Mouse (Mus musculus) heart, embryonic 12.5 days (tissue): Measurements from ENCODE around the gene Foxp4. TPM values are rescaled to one million over a fixed set of nuclear protein-coding genes. Genes with fewer than 3 reads are reported as not detected.

Experiments used
- ATAC-seq: fragments of 200-750 bp; cut with Nextera tagmentation; 2 replicates; pipeline ENCODE4 v1.8.0; 2017; ENCODE audit warnings: moderate TSS enrichment, moderate library complexity; ENCODE audit not compliant: insufficient number of reproducible peaks, low FRiP score
- H3K27ac ChIP-seq: fragments of 300-500 bp; sonication (generic); 2 replicates; pipeline ENCODE4 v1.5.1; 2016; ENCODE audit warnings: mild to moderate bottlenecking, moderate library complexity; ENCODE audit not compliant: poor library complexity, severe bottlenecking
- H3K27me3 ChIP-seq: fragments of 300-500 bp; sonication (generic); replicated peaks from 2 replicates; pipeline ENCODE4 v1.6.1; 2016; ENCODE audit warnings: mild to moderate bottlenecking, moderate library complexity
- H3K36me3 ChIP-seq: fragments of 300-500 bp; sonication (generic); 2 replicates; pipeline ENCODE4 v1.6.1; 2016; ENCODE audit warnings: mild to moderate bottlenecking, moderate library complexity
- H3K4me1 ChIP-seq: fragments of 300-500 bp; sonication (generic); replicated peaks from 2 replicates; pipeline ENCODE4 v1.6.1; 2016; ENCODE audit warnings: mild to moderate bottlenecking
- H3K4me2 ChIP-seq: fragments of 300-500 bp; sonication (generic); 2 replicates; pipeline ENCODE4 v1.6.1; 2016; ENCODE audit warnings: mild to moderate bottlenecking, moderate library complexity
- H3K4me3 ChIP-seq: fragments of 300-500 bp; sonication (generic); 2 replicates; pipeline ENCODE4 v1.5.1; 2016; ENCODE audit warnings: mild to moderate bottlenecking
- H3K9ac ChIP-seq: fragments of 300-500 bp; sonication (generic); 2 replicates; pipeline ENCODE4 v1.6.1; 2016; ENCODE audit warnings: mild to moderate bottlenecking, moderate library complexity
- H3K9me3 ChIP-seq: fragments of 300-500 bp; sonication (generic); replicated peaks from 2 replicates; pipeline ENCODE4 v1.6.1; 2016; ENCODE audit warnings: mild to moderate bottlenecking, moderate library complexity
- WGBS: fragments of 180-500 bp; shearing (Covaris S2); methylation state at CpG from one replicate; pipeline ENCODE4 v1.1.7; 2016; 5-methylcytosine and 5-hydroxymethylcytosine counted together
- polyA plus RNA-seq: library from polyadenylated mRNA; unstranded; fragments of >200 nt; fragmentation: Nextera tagmentation; extraction: Ambion mirVana; gene quantifications from 2 replicates; pipeline ENCODE4 v1.2.1, GENCODE M21; 2016

Foxp4 gene
- polyA plus RNA-seq, 1 experiment from 2014 or later, result 20.7 TPM

DNA sequence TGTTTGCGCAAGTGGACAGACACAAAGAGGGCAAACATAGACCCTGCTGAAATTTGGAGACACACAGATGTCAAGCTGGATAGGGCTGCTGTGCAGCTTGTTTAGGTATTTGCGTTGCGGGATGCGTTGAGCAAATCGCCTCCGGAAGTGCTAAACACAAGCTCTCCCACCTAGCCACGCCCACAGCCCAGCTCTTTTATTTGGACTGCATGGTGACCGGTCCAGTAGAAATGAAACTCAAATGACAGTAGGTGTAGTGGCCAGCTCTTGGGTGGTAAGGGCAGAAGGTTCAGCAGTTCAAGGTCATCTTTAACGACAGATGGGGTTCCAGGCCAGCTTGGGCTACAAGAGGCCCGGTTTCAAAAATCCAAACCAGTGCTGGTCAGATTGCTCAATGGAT is 1.5 kb upstream of the Foxp4 start:
- Histone ChIP-seq H3K36me3 (no peaks in the 10 kb centered on the region), H3K4me3 (no peak overlapping the region), H3K27me3 (no peaks in the 10 kb centered on the region), H3K4me1 (peaks cover 34% of the 10 kb centered on the region), H3K9ac (no peak overlapping the region), H3K9me3 (peaks cover 3% of the 10 kb centered on the region; the same call in 1 of the 2 replicates), H3K27ac (no peak overlapping the region), H3K4me2 (peak overlapping the region; percentile 99)
- ATAC-seq, result no peak
- 38% methylated on average over 10 of the region's 10 CpGs for WGBS

DNA sequence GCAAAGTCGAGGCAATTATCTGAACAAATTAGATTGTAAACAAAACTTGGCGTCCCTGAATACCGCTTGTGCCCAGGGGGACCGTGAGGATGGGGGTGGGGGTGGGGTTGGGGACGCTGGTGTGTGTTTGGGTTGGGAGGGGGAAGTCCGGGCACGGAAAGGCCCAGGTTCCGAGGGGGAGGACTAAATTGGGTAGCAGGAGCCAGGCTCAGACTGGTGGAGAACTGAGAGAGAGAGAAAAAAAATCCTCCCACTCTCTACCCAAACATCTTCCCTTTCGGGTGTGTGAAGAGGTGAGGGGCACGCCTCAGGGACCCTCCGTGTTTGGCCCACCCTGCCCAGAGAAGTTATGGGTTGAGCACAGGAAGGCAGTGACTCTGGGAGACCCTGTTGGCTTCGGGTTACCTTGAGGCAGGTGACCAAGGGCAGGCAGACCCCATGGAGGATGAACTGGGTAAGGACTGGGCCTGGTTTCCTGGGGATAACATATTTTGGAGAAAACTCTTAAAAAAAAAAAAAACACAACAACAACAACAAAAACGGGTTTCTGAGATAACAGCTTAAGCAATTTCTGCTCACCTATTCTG is 988 bp upstream of the Foxp4 start:
- Histone ChIP-seq H3K27ac (peak overlapping the region; percentile 97), H3K4me1 (peaks cover 39% of the 10 kb centered on the region), H3K4me2 (peak overlapping the region; percentile 99), H3K4me3 (peak overlapping the region; percentile 79), H3K9ac (peak overlapping the region; percentile 96), H3K9me3 (peaks cover 3% of the 10 kb centered on the region; the same call in 1 of the 2 replicates), H3K36me3 (no peaks in the 10 kb centered on the region), H3K27me3 (no peaks in the 10 kb centered on the region)
- peak; percentile 6; the same call in 1 of the 2 replicates for ATAC-seq
- 3% methylated on average over 13 of the region's 13 CpGs for WGBS

DNA sequence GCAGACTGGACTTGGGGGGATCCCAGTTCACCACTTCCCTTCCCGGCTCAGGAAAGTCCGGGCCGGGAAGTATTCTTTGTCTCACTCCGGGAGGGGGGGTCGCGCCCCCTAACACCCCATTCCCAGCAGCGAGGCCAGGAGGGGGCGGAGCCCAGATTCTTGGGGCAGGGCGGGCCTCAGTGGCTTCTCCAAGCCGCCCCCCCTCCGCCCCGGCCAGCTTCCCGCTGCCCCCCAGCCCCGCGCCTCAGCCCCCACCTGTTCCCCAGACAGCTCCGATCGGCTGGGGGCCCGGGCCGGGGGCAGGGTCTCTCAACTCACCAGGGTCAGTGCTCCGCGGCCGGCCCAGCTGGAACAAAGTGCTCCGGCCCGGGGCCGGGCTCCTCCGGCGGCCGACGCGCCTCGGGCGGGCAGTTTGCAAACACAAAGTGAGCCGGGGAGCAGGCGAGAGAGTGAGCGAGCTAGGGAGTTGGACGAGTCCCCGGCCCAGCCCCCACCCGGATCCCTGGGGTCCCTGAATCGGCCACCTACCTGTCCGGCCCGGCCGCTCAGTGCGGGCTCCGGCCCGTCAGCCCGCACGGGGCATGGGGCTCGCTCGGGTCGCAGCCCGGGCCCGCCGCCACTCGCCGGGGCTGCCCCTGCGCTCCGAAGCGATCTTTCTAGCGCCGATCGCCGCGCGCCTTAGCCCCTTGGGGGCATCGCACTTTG is 615 bp downstream of the Foxp4 start:
- Histone ChIP-seq H3K4me1 (peaks cover 42% of the 10 kb centered on the region), H3K4me3 (peak overlapping the region; percentile 79), H3K27me3 (no peaks in the 10 kb centered on the region), H3K36me3 (peaks cover 4% of the 10 kb centered on the region; the same call in 1 of the 2 replicates), H3K9me3 (no peaks in the 10 kb centered on the region), H3K4me2 (peak overlapping the region; percentile 99), H3K9ac (peak overlapping the region; percentile 96), H3K27ac (peak overlapping the region; percentile 97)
- ATAC-seq, result peak; percentile 57
- under 1% methylated on average over 64 of the region's 65 CpGs for WGBS

DNA sequence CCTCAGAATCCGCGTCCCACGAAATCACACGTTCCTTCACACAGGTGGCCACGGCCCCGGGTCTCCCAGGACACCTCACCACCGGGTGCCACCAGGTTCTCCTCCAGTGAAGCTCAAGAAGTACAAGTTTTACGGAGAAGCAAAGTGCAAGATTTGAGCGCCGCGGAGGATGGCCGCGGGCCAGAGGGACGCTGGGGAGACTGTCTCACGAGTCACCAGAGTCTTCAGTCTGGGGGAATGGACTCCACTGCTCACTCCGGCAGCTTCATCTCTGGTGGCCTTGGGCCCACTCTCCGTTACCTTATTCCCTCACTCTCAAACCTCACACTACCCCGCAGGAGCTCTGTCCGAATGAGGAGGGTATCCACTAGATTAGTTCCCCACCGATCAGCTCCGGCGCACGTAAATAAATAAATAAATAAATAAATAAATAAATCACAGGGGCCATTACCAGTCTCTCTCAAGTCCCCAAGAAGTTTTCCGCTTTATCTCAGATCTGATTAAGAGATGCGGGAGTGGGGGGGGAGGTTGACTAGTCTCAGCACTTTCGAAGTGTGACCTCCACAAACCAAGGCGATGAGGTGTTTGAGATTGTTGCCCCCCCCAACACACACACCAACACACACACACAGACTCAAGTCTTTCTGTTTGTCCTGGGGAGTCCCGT is 1.3 kb downstream of the Foxp4 start:
- no peak for ATAC-seq
- Histone ChIP-seq H3K9me3 (no peaks in the 10 kb centered on the region), H3K4me1 (peaks cover 44% of the 10 kb centered on the region), H3K36me3 (peaks cover 4% of the 10 kb centered on the region; the same call in 1 of the 2 replicates), H3K27me3 (no peaks in the 10 kb centered on the region), H3K4me2 (peak overlapping the region; percentile 99), H3K27ac (peak overlapping the region; percentile 97), H3K4me3 (peak overlapping the region; percentile 79), H3K9ac (peak overlapping the region; percentile 96)
- whole genome bisulfite sequencing, result under 1% methylated on average over 28 of the region's 28 CpGs

DNA sequence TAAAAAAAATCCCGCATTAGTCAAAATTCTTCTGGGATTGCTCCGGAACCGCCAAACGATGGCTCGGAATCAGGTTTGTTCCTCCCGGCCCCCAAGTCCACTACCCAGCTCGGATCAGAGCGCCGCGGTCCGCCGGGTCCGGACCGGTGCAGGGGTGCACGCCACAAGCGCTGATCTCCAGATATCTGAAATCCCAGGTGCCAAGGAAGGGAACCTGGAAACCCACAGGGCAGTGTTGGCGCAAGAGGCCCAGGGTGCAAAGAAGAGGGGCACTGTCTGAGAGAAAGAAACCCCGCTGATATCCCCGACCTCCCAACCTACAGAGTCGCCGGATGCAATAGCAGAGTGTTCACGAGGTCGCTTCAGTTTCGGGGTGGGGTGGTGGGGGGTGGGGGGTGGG is 1.9 kb downstream of the Foxp4 start:
- ATAC-seq, result no peak
- peaks cover 50% of the 10 kb centered on the region for H3K4me1 ChIP-seq
- H3K9ac ChIP-seq, result peak overlapping the region; percentile 96
- peak overlapping the region; percentile 2; the same call in 1 of the 2 replicates for H3K27ac ChIP-seq
- WGBS, result under 1% methylated on average over 24 of the region's 24 CpGs
- no peaks in the 10 kb centered on the region for H3K27me3 ChIP-seq
- H3K4me3 ChIP-seq, result peak overlapping the region; percentile 79
- peaks cover 4% of the 10 kb centered on the region; the same call in 1 of the 2 replicates for H3K36me3 ChIP-seq
- peak overlapping the region; percentile 99 for H3K4me2 ChIP-seq
- H3K9me3 ChIP-seq, result no peaks in the 10 kb centered on the region

DNA sequence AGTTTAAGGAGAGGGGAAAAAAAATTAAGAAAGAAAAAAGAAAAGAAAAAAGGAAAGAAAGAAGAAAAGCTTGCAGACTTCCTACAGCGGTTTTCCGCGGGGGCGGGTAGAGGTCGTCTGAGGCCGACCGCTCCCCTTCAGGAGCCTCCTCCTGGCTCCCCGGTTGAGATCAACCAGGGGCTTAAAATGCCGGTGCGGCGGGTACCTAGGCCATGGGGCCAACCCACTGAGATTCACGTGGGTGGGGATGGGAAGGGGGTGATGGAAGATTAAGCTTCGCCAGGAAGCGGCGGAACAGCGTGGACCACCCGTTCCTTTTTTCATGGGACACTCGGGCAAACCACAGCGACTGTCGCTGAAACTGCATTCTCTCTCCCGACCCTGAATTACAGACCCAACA is 2.3 kb downstream of the Foxp4 start:
- Histone ChIP-seq H3K4me2 (peak overlapping the region; percentile 99), H3K4me1 (peaks cover 51% of the 10 kb centered on the region), H3K4me3 (peak overlapping the region; percentile 79), H3K27me3 (no peaks in the 10 kb centered on the region), H3K9ac (peak overlapping the region; percentile 96), H3K27ac (0 out of 2 replicates have a peak overlapping the region, but pooled peaks have one; percentile 2), H3K36me3 (peaks cover 7% of the 10 kb centered on the region; the same call in 1 of the 2 replicates), H3K9me3 (no peaks in the 10 kb centered on the region)
- ATAC-seq, result no peak
- 5% methylated on average over 21 of the region's 21 CpGs for WGBS

DNA sequence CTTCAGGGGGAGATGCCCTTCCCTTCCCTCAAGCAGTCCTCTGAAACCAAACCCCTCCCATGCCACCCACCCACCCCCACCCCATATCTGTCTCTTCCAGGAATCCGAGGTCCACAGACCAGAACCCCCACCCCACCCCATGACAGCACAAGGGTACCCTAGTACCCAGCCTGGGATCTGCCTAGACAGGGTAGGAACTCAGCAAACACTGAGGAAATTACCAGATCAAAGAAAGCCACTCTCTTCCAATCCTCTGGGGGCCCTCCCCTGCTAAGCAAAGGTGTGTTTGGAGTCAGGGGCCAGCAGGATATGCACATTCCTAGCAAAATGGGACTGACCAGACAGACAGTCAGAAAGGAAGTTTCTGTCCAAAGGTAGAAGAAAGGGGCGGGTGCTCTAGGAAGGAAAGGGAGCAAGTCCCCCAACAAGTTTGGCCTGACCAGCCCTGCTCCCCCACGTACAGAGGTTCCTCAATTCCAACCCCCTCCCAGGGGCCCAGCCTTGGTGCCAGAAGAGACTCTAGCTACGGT is 3.2 kb downstream of the Foxp4 start:
- H3K27me3 ChIP-seq, result no peaks in the 10 kb centered on the region
- H3K4me3 ChIP-seq, result peak overlapping the region; percentile 79
- WGBS, result 48% methylated on average over 4 of the region's 4 CpGs
- no peak for ATAC-seq
- peak overlapping the region; percentile 99 for H3K4me2 ChIP-seq
- no peaks in the 10 kb centered on the region for H3K9me3 ChIP-seq
- peaks cover 12% of the 10 kb centered on the region; the same call in 1 of the 2 replicates for H3K36me3 ChIP-seq
- H3K9ac ChIP-seq, result peak overlapping the region; percentile 96; the same call in 1 of the 2 replicates
- no peak overlapping the region for H3K27ac ChIP-seq
- peaks cover 54% of the 10 kb centered on the region for H3K4me1 ChIP-seq

DNA sequence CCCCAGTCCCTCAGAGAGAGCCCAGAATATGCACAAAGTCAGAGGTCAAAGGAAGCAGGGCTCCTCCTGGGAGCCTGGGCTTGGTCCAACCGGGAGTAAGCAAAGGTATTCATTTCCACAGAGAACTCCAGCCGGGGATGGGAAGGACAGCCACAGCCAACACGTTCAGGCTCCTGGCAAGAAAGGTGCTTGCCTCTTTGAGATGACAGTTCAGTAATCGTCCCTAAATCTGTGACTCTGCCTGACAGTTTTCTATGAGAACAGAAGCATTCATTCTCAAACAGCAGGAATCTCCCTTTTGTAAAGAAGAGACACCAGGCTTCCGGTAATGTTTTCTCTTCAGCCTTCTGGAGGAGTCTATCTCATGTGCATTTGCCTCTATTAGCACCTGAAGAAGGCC is 4.6 kb downstream of the Foxp4 start:
- no peak overlapping the region for H3K27ac ChIP-seq
- H3K4me3 ChIP-seq, result no peak overlapping the region
- no peak overlapping the region for H3K4me2 ChIP-seq
- H3K9ac ChIP-seq, result 0 out of 2 replicates have a peak overlapping the region, but pooled peaks have one; percentile 20
- no peaks in the 10 kb centered on the region for H3K9me3 ChIP-seq
- 57% methylated on average over 5 of the region's 5 CpGs for WGBS
- H3K36me3 ChIP-seq, result peaks cover 23% of the 10 kb centered on the region
- H3K4me1 ChIP-seq, result peaks cover 53% of the 10 kb centered on the region
- ATAC-seq, result no peak
- no peaks in the 10 kb centered on the region for H3K27me3 ChIP-seq

DNA sequence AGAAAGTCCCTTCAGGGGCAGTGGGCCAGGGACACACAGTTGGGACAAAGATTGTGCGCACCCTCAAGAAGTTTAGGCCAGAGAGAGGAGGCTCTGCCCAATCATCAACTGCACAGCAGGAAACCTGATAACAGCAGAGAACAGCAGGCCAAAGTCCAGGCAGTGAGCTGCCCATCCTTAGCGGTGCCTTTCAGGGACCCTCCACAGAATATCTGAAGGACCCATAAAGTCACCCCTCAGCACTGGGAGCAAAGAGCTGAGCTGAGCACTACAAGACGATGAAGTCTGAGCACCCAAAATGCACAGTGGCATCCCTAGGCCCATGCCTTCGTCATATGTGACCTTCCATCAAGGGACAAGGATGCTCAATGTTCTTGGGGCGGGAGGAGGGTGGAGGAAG is 6.5 kb downstream of the Foxp4 start:
- peaks cover 52% of the 10 kb centered on the region for H3K4me1 ChIP-seq
- no peaks in the 10 kb centered on the region for H3K27me3 ChIP-seq
- H3K4me2 ChIP-seq, result no peak overlapping the region
- no peaks in the 10 kb centered on the region for H3K9me3 ChIP-seq
- H3K4me3 ChIP-seq, result no peak overlapping the region
- 61% methylated on average over 5 of the region's 5 CpGs for WGBS
- H3K27ac ChIP-seq, result no peak overlapping the region
- H3K36me3 ChIP-seq, result peaks cover 27% of the 10 kb centered on the region
- ATAC-seq, result no peak
- H3K9ac ChIP-seq, result 0 out of 2 replicates have a peak overlapping the region, but pooled peaks have one; percentile 2

DNA sequence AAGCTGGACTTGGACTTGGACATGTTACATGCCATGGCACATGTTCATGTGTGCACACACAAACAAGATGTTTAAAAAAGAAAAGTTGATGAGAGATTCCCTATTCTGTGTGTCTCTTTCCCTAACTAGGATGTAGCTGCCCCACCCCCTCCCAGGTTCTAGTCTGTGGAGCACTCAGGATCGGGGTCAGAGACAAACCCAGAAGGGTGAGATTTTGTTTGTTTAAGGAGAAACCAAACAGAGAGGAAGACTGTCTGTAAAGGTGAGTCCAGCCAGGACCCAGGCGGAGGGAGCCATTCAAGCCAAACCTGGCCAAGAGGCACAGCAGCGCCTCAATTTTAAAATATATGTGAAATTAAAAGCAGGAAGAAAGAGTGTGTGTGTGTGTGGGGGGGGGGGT is 7.2 kb downstream of the Foxp4 start:
- ATAC-seq, result no peak
- peaks cover 46% of the 10 kb centered on the region for H3K4me1 ChIP-seq
- no peaks in the 10 kb centered on the region for H3K27me3 ChIP-seq
- no peak overlapping the region for H3K27ac ChIP-seq
- H3K9me3 ChIP-seq, result no peaks in the 10 kb centered on the region
- peaks cover 29% of the 10 kb centered on the region for H3K36me3 ChIP-seq
- 75% methylated on average over 3 of the region's 3 CpGs for WGBS
- H3K4me3 ChIP-seq, result no peak overlapping the region
- no peak overlapping the region for H3K9ac ChIP-seq
- no peak overlapping the region for H3K4me2 ChIP-seq
